Mouse (Mus musculus) MEL-GATA-1-ER (cell line): ENCODE measurements around the gene 2010300C02Rik.

ENCODE experiments used
- DNase-seq: peaks from one replicate; pipeline ENCODE4 v3.0.0-alpha.2; 2012; ENCODE audit warnings: low read depth; ENCODE audit errors: extremely low read depth

2010300C02Rik gene

GRCm38 (mm10) chr1:37671316-37671715 lies 48.6 kb downstream of the 2010300C02Rik start:
- DNase-seq, result no peak

DNA sequence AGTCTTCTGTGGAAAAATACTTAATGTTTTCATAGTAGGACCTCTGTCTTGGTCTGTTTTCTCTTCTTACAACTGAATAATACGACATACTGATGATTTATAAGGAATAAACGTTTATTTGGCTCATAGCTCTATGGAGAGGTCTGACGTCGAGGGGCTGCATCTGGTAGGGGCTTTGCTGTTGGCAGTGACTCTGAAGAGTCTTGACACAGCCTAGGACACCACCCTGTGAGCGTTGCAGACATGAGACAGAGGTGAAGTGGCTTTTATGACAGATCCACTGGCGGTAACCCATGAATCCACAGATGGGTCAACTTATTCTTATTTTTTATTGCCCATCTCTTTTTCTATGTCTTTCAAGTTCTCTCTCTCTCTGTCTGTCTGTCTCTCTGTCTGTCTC lies 52.5 kb downstream of the 2010300C02Rik start:
- no peak for DNase-seq

- no peak for DNase-seq
These were observed 53.3 kb downstream of the 2010300C02Rik start for GRCm38 (mm10) chr1:37666587-37666986.

DNA sequence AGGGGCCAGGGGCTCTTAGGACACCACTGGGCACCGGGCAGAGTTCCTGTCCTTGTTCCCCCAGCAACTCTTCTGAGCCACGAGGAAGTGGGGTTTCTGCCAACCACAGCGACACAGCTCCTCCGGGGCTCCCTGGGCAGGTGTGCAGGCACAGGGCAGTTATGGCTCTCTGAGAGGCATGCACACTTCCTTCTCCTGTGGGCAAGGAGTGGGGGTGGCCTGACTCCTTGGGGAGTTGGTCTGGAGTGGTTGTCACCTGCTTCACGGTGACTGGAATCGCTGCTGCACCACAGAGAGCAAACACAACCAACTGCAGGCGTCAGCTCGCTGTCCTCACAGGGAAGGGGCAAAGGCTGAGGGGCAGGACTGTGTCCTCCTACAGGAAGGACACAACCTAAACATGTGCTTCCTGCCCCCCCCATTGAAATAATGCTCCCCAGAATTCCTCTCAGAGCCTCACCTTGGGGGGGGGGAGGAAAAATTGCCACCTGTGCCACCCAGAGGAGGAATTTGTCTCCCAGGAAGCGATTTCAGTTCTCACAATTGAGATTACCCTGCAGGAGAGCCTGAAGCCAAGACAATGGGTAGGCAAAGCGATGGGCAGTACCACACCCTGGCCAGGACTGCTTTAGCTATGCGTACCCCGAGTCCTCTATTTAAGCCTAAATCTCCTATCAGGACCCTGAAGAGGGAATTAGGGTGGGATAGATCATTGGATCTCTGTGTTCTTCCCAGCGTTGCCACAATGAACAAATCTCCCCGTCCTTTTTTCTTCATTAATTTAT lies 54.2 kb downstream of the 2010300C02Rik start:
- DNase-seq, result no peak

GRCm38 (mm10) chr1:37664496-37664895 lies 55.4 kb downstream of the 2010300C02Rik start:
- DNase-seq, result no peak

DNA sequence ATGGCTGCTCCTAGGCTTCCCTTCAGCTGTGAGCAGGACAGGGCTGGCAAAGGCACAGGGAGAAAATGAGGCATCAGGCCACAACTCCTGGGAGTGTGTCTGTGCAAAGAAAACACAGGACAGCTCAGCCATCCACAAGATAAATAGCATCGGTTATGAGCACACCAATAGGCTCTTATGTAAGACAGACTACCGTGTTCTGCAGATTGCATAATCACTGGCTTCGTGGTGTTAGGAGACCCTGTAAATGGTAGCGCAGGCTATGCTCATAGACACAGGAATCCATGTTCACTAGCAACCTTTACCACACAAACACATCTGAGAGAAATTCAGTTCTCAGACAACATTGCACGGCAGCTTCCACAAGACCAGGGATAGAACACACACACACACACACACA lies 56.3 kb downstream of the 2010300C02Rik start:
- DNase-seq, result no peak

GRCm38 (mm10) chr1:37656017-37656416 lies 63.9 kb downstream of the 2010300C02Rik start:
- no peak for DNase-seq

- no peak for DNase-seq
These were observed 65.9 kb downstream of the 2010300C02Rik start for GRCm38 (mm10) chr1:37653992-37654391.

GRCm38 (mm10) chr1:37647066-37647465 lies 72.8 kb downstream of the 2010300C02Rik start:
- DNase-seq, result no peak

DNA sequence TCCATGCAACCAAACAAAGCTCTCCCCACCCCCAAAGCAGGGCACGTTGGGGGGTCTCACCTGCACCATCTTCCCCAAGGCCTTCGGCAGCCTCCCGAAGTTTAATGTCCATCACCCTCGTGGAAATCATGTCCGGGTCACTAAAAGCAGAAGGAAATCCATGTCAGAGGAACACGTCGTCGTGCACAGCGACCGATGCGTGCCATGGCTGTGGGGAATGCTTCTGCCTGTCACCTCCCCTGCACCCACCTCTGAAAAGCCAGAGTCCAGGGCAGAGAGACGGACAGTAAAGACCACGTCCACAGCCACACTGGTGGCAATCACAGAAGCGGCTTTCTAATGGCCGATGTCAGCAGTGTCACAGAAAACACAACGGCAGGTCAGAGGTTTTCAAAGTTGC lies 75.4 kb downstream of the 2010300C02Rik start:
- DNase-seq, result no peak

DNA sequence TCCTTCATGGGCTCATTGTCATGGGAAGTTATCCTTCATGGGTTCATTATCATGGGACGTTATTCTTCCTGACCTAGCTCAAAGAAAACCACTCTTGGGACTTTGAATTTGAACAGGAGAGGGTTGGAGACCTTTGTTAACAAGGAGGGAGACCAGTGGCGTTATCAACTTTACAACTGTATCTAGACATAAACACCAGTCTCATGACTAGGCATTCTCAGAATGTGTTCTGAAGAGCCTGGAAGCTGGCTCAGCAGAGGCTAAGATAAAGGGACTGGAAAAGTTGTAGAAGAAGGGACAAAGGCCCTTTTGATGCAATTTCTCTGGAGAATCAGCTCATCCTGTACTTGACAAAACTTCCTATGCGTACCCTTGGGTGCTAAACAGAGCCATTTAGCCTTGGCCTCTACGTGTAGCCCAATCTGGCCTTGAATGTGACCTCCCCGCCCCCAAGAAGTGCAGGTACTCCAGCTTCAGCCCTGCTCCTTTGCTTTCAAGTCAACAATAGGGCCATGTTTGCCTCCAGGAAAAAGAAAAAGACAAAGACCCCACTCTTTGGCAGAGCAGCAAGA lies 76.0 kb downstream of the 2010300C02Rik start:
- no peak for DNase-seq

GRCm38 (mm10) chr1:37641361-37641760 lies 78.5 kb downstream of the 2010300C02Rik start:
- no peak for DNase-seq

DNA sequence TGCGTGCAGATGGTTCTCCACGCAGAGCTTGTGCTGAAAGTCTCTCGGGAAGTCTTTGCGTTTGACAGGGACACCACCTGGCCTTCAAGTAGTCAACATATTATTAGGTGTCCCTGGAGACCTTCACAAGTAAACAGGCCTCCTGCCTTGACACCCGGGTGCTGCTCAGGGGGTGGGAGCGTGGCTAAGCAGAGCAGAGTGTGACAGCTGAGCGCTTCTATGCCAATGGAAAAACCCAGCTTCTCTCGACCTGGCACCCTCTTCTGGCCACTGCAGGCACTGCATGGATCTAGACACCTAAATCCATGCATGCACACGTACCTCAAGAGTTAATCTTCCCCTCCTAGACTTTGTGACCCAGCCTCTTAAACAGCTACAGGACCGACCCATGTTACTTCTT lies 80.8 kb downstream of the 2010300C02Rik start:
- peak; percentile 53 for DNase-seq

GRCm38 (mm10) chr1:37638560-37638959 lies 81.3 kb downstream of the 2010300C02Rik start:
- no peak for DNase-seq

DNA sequence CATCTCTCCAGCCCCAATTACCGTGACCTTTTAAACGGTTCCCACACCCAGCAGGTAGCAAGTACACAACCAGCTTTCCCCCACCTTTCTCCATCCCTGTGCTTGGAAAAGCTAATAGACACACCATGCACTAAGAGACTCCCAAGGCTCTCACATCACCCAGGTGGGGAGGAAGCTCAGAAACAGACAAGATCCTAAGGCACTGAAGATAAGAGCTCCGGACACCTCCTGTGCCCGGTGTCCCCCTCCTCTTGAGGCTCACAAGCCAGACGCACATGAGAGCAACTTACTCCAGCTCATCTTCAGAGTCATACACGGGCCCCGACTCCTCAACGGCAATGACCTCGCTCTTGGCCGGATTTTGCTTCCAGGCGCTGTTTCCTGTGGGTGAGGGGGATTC lies 82.3 kb downstream of the 2010300C02Rik start:
- no peak for DNase-seq

DNA sequence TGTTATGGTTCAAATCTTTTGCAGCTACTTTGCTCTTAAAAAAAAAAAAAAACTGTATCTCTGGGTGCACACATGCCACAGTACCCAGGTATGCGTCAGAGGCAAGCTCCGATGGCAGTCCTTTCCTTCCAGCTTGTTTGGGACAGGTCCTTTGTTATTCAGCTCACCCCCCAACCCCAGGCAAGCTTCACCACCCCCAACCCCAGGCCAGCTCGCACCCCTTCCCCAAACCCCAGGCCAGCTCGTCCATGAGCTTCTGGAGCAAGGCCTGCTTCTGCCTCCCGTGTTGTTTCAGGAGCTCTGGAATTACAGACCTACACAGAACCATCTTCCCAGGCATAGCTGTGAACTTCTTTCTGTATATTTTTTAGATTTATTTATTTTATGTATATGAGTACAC lies 83.1 kb downstream of the 2010300C02Rik start:
- no peak for DNase-seq

GRCm38 (mm10) chr1:37636169-37636568 lies 83.7 kb downstream of the 2010300C02Rik start:
- DNase-seq, result peak; percentile 16

- no peak for DNase-seq
These were observed 84.2 kb downstream of the 2010300C02Rik start for GRCm38 (mm10) chr1:37635716-37636115.

DNA sequence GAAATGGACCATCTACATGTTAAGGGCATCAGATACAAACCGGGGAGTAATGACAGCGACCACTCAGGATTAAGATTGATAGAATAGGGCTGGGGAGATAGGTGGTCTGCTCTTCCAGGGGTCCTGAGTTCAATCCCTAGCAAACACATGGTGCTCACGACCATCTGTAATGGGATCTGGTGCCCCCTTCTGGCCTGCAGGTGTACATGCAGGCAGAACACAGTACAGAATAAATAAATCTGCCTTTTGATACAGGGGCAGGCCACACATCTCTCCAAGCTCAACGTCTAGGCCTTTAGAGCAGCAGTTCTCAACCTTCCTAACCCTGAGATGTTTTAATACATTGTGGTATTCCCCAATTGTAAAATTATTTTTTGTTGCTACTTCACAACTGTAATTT lies 85.2 kb downstream of the 2010300C02Rik start:
- peak; percentile 15 for DNase-seq

DNA sequence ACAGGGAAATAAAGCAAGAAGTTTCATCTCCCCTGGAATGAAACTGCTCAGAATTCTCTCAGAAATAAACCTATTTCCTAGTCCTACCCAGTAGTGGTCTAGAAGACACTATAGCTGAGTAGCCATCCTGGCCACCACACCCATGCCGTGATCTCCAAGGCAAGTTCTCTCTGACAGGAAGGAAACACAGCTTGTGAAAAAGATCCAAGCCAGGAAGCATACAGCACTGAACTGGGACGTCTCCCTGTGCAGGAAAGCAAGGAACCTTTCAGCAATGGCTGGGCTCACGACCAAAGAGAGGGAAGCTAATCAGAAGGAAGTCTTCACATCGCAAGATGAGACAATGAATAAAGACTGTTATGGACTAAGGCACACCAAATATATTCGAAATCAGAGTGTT lies 86.4 kb downstream of the 2010300C02Rik start:
- DNase-seq, result no peak

DNA sequence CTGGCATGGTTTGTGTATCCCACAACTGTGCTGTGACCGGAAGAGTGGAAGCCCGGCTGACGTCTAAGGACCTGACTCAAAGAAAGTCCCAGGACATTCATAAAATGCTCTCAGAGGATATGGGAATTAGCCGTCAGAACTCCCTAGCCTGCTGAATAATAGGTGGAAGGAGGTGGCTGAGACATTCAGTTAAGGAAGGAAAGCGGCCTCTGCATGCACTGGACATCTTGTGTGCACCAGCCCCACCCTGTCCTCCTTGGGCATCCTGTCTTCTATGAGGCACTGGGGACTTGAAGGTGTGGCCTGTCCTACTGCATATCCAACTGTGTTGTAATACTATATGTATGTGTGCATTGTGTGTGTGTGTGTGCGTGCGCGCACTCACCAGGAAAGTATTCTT lies 87.5 kb downstream of the 2010300C02Rik start:
- DNase-seq, result no peak

- no peak for DNase-seq
These were observed 88.4 kb downstream of the 2010300C02Rik start for GRCm38 (mm10) chr1:37631456-37631855.
